Mouse (Mus musculus) granulocyte monocyte progenitor cell, adult 5-6 weeks (primary cell): ENCODE data around the gene Slc6a5. TPM values are rescaled to one million over a fixed set of nuclear protein-coding genes. Genes with fewer than 3 reads are reported as not detected.

Source experiments
- ATAC-seq: replicated peaks from 2 replicates; pipeline ENCODE4 v1.8.0; 2016; ENCODE audit warnings: mild to moderate bottlenecking, moderate TSS enrichment, inconsistent platforms; ENCODE audit not compliant: poor library complexity, severe bottlenecking
- total RNA-seq, 2 experiments: library from RNA; stranded (forward) in 1 of 2; stranded (reverse) in 1 of 2; fragments of 200-712, 200-1000 nt in 1 of 2; fragments of >200 nt in 1 of 2; fragmentation: Nextera tagmentation in 1 of 2; gene quantifications; 2 replicates each; pipeline ENCODE4 v1.2.3; 2014 to 2017

The Slc6a5 gene
- total RNA-seq, 2 experiments from 2014 or later: 0.09 TPM; not detected in 1

DNA sequence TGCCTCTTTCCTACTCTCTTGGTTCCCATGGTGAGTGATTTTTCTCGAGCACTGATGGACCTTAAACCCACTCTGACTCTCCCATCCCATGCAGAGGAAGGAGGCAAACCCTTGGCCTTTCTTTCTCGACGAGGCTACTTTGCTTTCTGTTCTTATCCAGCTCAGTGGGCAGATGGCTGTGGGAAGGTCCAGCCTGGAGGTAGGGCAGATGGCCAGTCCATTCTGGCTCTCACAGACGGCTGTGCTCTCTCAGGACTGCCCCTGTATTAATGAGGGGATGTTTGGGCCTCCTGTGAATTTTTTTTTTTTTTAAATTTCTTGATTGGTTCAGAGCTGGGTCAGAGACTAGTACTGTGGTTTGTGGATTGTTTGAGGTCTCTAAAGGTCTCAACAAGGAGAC lies 59.6 kb downstream of the Slc6a5 start:
- ATAC-seq: no peak

DNA sequence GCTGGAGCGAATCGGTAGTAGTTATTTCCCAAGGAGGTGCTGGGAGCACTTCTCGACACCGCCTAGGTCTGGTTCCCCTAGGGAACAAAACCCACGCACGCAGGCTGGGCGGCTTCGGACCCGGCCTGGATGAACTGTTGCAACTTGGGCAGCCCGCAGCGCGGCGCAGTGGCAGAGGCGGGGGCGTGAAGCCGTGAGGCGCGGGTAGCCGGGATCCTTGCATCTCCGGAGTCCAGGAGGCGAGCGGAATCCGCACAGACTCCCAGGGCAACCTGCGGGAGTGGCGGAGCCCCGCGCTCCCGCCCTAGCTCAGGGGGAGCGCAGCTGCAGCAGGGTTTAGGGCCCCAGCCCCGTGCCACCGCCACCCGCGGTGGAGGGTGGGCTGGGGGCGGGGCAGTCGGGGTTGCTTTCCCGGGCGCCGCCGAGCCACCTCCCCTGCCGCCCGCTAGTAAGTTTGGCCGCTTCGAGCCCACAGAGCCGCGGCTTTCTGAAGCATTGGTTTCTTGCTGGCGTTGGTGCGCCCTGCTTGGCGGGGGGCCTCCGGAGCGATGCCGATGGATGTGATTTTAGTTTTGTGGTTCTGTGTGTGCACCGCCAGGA lies 65.0 kb downstream of the Slc6a5 start, which contains the start of gene Nell1:
Nell1 (plus strand) TSS at position 24 of the 600 bp plus-strand sequence.
- no peak for ATAC-seq

DNA sequence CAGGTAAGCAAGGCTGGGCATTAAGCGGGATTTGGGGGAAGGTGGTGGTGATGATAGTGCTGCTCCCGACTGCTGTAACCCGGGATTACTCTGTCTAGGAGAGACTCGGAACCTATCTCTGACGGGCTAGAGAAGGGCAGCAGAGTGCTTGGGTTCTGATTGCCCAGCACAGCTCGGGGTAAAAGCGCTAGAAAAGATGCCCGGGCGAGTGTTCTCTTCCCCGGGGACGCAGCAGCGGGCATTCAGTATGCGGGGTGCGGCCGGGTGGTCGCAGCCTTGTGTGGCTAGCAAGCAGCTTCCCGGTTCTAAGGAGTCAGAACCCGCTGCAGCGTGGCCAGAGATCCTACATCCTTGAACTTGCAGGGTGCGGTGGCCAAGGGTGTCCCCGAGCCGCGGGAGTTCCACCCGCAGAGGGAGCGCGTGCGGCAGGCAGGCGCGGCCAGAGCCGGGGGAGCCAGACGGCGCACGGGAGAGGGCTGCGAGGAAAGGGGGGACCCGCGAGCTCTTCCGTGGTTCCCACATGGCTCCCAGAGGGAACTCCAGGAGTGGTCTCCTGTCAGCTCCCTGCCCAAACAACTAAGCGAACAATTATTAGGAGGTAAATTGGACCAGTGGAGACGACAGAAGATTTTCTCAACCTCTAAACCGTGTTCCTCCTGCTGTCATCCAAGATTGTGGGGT lies 65.6 kb downstream of the Slc6a5 start:
- no peak for ATAC-seq

DNA sequence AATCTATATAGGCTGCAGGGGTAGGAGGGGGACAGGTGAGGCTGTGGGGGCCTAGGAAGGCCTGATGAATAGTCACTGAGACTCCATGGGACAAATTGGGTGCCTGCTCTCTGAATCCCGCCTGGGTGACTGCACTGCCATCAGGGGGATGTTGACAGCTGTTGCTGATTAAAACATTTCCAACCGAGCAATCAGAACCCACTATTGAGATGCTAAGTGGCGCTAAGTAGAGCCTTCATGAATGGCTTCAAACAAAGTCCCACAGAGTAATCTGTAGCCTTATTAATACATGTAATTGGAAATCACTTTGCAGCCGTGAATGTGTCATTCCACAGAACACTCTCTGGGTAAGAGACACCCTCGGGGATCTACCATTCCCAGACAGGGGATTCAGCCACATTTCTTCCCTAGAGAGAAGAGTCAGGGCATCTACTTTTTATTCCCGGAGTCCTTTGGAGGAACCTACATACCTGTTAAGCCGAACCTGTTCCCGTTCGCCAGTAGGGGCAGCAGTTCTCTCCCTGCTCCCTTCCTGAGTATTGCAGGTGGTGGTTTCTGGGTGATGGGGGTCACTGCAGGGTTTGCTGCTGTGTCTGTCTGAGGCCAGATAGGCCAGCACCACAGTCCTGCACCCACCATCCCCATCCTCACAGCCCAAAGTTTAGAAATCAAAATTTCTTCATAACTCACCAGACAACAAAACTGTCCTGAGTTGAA lies 71.7 kb downstream of the Slc6a5 start:
- ATAC-seq: no peak

DNA sequence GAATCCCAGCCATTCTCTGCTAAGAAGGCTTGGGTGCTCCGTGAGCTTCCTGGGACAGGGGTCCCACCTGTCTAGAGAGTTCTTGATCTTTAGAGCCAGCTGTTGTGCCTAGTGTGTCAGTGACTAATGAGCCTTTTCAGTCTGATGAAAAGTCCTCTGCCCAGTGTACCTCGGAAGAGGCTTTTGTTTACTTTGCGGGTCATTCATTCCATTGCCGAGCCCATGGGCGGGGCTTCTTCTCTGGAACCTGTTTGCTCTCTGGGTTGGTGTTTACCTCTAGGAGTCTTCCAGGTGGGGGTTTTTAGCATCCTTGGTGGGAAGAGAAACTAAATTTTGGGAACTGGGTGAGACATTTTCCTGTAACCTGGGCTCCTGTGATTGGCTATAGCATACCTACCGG lies 74.8 kb downstream of the Slc6a5 start:
- no peak for ATAC-seq

DNA sequence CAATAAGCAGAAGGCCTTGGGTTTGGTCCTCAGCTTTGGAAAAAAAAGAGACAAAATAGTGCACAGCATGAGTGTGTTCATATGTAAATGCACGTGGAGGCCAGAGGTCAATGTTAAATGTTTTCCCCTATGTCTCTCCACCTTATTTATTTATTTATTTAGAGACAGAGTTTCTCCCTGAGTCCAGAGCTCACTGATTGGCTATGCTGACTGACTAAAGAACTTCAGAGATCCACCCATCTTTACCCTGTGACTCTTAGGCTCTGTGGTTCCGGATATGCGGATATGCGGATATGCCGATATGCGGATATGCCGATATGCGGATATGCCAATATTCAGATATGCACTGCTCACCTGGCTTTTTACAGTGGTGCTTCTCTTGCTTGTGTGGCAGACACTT lies 76.0 kb downstream of the Slc6a5 start:
- ATAC-seq: no peak

DNA sequence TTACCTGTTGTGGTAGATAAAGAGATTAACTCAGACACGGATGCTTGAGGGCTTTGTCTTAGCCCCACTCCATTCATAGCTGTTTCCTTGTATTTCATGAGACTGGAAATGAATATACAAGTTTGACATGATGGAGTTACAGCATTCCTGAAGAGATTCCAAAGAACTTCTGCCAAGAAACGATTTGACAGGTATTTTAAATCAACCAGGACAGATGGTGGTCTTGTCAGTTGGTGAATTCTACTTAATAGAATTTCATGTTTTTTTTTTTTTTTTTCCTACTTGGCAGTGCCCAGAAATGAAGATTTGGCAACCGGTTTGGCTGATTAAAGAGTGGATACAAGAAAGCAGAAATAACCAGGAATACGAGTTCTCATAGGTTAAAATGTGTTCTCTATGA lies 89.4 kb downstream of the Slc6a5 start:
- ATAC-seq: no peak

DNA sequence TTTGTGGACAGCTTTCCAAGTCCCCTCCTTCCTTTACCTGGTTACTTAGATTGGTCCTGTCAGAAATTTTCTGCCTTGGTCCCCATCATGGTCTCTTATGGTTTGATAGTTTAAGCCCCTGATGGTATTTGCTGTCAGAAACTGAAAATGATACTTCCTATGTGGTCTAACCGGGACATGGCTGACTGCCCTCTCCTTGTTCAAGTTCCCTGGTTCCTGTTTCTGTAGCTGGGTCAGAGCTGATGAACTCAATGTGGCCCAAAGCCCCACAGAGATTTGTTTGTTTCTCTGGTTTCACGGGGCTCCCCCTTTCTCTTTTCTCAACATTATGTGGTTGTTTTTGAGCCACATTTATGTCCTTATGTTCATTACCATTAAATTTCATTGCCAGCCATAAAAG lies 95.3 kb downstream of the Slc6a5 start:
- ATAC-seq: no peak

Other genes with a start within 250 kb of the Slc6a5 start
- 19.9 and 23.1 TPM in 2 replicates for gene Htatip2, start 151.0 kb upstream of the Slc6a5 start, total RNA-seq (2014; fragmentation: Nextera tagmentation)
- 12.7 and 14.2 TPM in 2 replicates for gene Htatip2, start 151.0 kb upstream of the Slc6a5 start, total RNA-seq (2017)
- 67.7 and 79.0 TPM in 2 replicates for gene Prmt3, start 131.8 kb upstream of the Slc6a5 start, total RNA-seq (2014; fragmentation: Nextera tagmentation)
- 56.3 and 57.4 TPM in 2 replicates for gene Prmt3, start 131.8 kb upstream of the Slc6a5 start, total RNA-seq (2017)
- gene Nell1, start 64.7 kb downstream of the Slc6a5 start, total RNA-seq (2014; fragmentation: Nextera tagmentation): not detected in 2 replicates
- gene Nell1, start 64.7 kb downstream of the Slc6a5 start, total RNA-seq (2017): not detected in 2 replicates